Mouse (Mus musculus) Patski (cell line): ENCODE measurements around the gene Rapgef1. TPM values are rescaled to one million over a fixed set of nuclear protein-coding genes. Genes with fewer than 3 reads are reported as not detected.

Experiments
- ATAC-seq: fragments of 100-300 bp; one replicate; pipeline ENCODE4 v1.8.0; 2021
- CTCF ChIA-PET: fragments of 350-600 bp; sonication (Branson Sonifier 250); formaldehyde crosslinking; loops from one replicate; lab custom pipeline; 2022; ENCODE audit warnings: inconsistent platforms; lab: Charles Lee
- POLR2A ChIA-PET: fragments of 350-600 bp; sonication (Branson Sonifier 250); formaldehyde crosslinking; loops from one replicate; lab custom pipeline; 2022; ENCODE audit warnings: antibody characterized with exemption, inconsistent platforms; lab: Charles Lee
- DNase-seq: peaks from one replicate; pipeline ENCODE4 v3.0.0-alpha.2; 2011; ENCODE audit warnings: low read depth, low spot score
- H3K27me3 ChIP-seq: fragments of 371-371 bp; one replicate; pipeline ENCODE4 v1.5.1; 2021
- CTCF ChIP-seq: fragments of 100-300 bp; IDR thresholded peaks from one replicate; pipeline ENCODE4 v1.5.1; 2021
- in situ Hi-C: fragments of 300-500 bp; cut with MboI; formaldehyde crosslinking; loops from 3 replicates; pipeline ENCODE4 v1.11.1; 2018; ENCODE audit warnings: low pct_unique_long_range_greater_than_20kb, mixed read lengths
- polyA plus RNA-seq: library from polyadenylated mRNA; unstranded; gene quantifications from one replicate; pipeline ENCODE4 v1.2.3, GENCODE M21; 2021

Gene Rapgef1
- polyA plus RNA-seq, 1 experiment from 2014 or later = 45.4 TPM

- H3K27me3 ChIP-seq = peaks cover 22% of the 10 kb centered on the region
- in situ Hi-C loops = no loop called here
- POLR2A ChIA-PET = no interaction called here
- CTCF ChIA-PET = interaction anchor here (1.0 kb wide), 1 partner anchor 9 kb away, joined by 3 read pairs; no protein-coding TSS in a partner anchor
- ATAC-seq = no peak
- DNase-seq = no peak
- TF ChIP-seq CTCF = no peak
These were observed 27.9 kb upstream of the Rapgef1 start for GRCm38 (mm10) chr2:29591626-29592025.

GRCm38 (mm10) chr2:29592537-29592936, 27.0 kb upstream of the Rapgef1 start:
- TF ChIP-seq CTCF = no peak
- POLR2A ChIA-PET = interaction anchor here (0.6 kb wide), 1 partner anchor 589 kb away, joined by 3 read pairs; no protein-coding TSS in a partner anchor
- no peak for DNase-seq

GRCm38 (mm10) chr2:29603930-29604329, 15.6 kb upstream of the Rapgef1 start:
- peak; percentile 95 for TF ChIP-seq CTCF
- CTCF ChIA-PET = interaction anchor here (1.0 to 1.9 kb wide), 2 partner anchors 15 to 21 kb away, joined by 3 to 4 read pairs; partner anchors contain the start of gene Rapgef1
- in situ Hi-C loops = no loop called here
- H3K27me3 ChIP-seq = peaks cover 25% of the 10 kb centered on the region
- DNase-seq (no peak), ATAC-seq (no peak)
- POLR2A ChIA-PET = no interaction called here

More at GRCm38 (mm10) chr2:29592537-29592936, 27.0 kb upstream of the Rapgef1 start:
- H3K27me3 ChIP-seq = peaks cover 18% of the 10 kb centered on the region
- CTCF ChIA-PET = interaction anchor here (1.0 kb wide), 1 partner anchor 10 kb away, joined by 3 read pairs; no protein-coding TSS in a partner anchor
- no peak for ATAC-seq
- in situ Hi-C loops = no loop called here

GRCm38 (mm10) chr2:29605591-29605990, 13.9 kb upstream of the Rapgef1 start:
- ChIA-PET POLR2A (no interaction called here), CTCF (no interaction called here)
- no peak for ATAC-seq
- in situ Hi-C loops = no loop called here
- H3K27me3 ChIP-seq = peaks cover 33% of the 10 kb centered on the region
- no peak for DNase-seq
- TF ChIP-seq CTCF = no peak

GRCm38 (mm10) chr2:29606460-29606859, 13.1 kb upstream of the Rapgef1 start:
- no peak for ATAC-seq

GRCm38 (mm10) chr2:29617341-29617740, 2.2 kb upstream of the Rapgef1 start:
- in situ Hi-C loops = loop anchor here (5.0 to 10.0 kb wide), 2 partner anchors 57 to 100 kb away; no protein-coding TSS in a partner anchor
- TF ChIP-seq CTCF = no peak
- ATAC-seq (no peak), DNase-seq (no peak)
- no peaks in the 10 kb centered on the region for H3K27me3 ChIP-seq
- POLR2A ChIA-PET = interaction anchor here (0.6 kb wide), 4 partner anchors 73 to 1466 kb away, joined by 4 to 9 read pairs (median 4); no protein-coding TSS in a partner anchor
- CTCF ChIA-PET = interaction anchor here (2.2 to 2.5 kb wide), 4 partner anchors 52 to 115 kb away, joined by 8 to 23 read pairs (median 20); no protein-coding TSS in a partner anchor

More at GRCm38 (mm10) chr2:29606460-29606859, 13.1 kb upstream of the Rapgef1 start:
- peaks cover 34% of the 10 kb centered on the region for H3K27me3 ChIP-seq
- no peak for TF ChIP-seq CTCF
- ChIA-PET POLR2A (no interaction called here), CTCF (interaction anchor here (0.9 kb wide), 1 partner anchor 12 kb away, joined by 4 read pairs; the partner anchor contains the start of gene Rapgef1)
- in situ Hi-C loops = no loop called here
- no peak for DNase-seq

GRCm38 (mm10) chr2:29618926-29619483, 515 bp upstream of the Rapgef1 start:
- in situ Hi-C loops = loop anchor here (5.0 to 10.0 kb wide), 2 partner anchors 56 to 98 kb away; no protein-coding TSS in a partner anchor
- ATAC-seq = no peak

GRCm38 (mm10) chr2:29620301-29620827, 844 bp downstream of the Rapgef1 start:
- DNase-seq = no peak
- peak; percentile 2 for ATAC-seq
- H3K27me3 ChIP-seq = no peaks in the 10 kb centered on the region
- no peak for TF ChIP-seq CTCF
- POLR2A ChIA-PET = no interaction called here
- in situ Hi-C loops = no loop called here
- CTCF ChIA-PET = interaction anchor here (0.7 to 5.6 kb wide), 4 partner anchors 29 to 368 kb away, joined by 3 to 26 read pairs (median 4); partner anchors contain the start of gene Ntng2

More at GRCm38 (mm10) chr2:29618926-29619483, 515 bp upstream of the Rapgef1 start:
- ChIA-PET CTCF (interaction anchor here (0.7 to 2.5 kb wide), 22 partner anchors 10 to 113 kb away, joined by 3 to 23 read pairs (median 5); no protein-coding TSS in a partner anchor), POLR2A (interaction anchor here (1.0 to 1.3 kb wide), 3 partner anchors 72 to 85 kb away, joined by 3 to 5 read pairs (median 3); no protein-coding TSS in a partner anchor)
- H3K27me3 ChIP-seq = no peaks in the 10 kb centered on the region
- no peak for TF ChIP-seq CTCF
- no peak for DNase-seq

- CTCF ChIA-PET = interaction anchor here (0.7 to 5.6 kb wide), 4 partner anchors 28 to 368 kb away, joined by 3 to 26 read pairs (median 4); partner anchors contain the start of gene Ntng2
- no peak for ATAC-seq
- H3K27me3 ChIP-seq = no peaks in the 10 kb centered on the region
- POLR2A ChIA-PET = no interaction called here
- DNase-seq = no peak
- no peak for TF ChIP-seq CTCF
- in situ Hi-C loops = no loop called here
These were observed 1.6 kb downstream of the Rapgef1 start for GRCm38 (mm10) chr2:29621163-29621562.

- ATAC-seq (no peak), DNase-seq (no peak)
- CTCF ChIA-PET = interaction anchor here (0.9 to 5.6 kb wide), 3 partner anchors 31 to 49 kb away, joined by 3 to 26 read pairs (median 5); no protein-coding TSS in a partner anchor
- TF ChIP-seq CTCF = no peak
- no peaks in the 10 kb centered on the region for H3K27me3 ChIP-seq
- in situ Hi-C loops = no loop called here
- POLR2A ChIA-PET = interaction anchor here (0.6 kb wide), 1 partner anchor 921 kb away, joined by 3 read pairs; no protein-coding TSS in a partner anchor
These were observed 2.1 kb downstream of the Rapgef1 start for GRCm38 (mm10) chr2:29621636-29622035.
